Mouse (Mus musculus) lung, adult 2 months (tissue): Measurements from ENCODE around the gene Kif6.

Experiments
- CTCF ChIP-seq: fragments of 200-500 bp; IDR thresholded peaks from 2 replicates; pipeline ENCODE4 v1.5.1; 2011; ENCODE audit warnings: mild to moderate bottlenecking, low read length, control low read depth; ENCODE audit not compliant: insufficient read depth
- POLR2A ChIP-seq: fragments of 200-500 bp; IDR thresholded peaks from 2 replicates; pipeline ENCODE4 v1.6.1; 2011; ENCODE audit warnings: low read depth, mild to moderate bottlenecking, control low read depth, low read length, borderline replicate concordance; ENCODE audit errors: extremely low read depth

GRCm38 (mm10) chr17:49668296-49668695, 53.4 kb downstream of the Kif6 start:
- TF ChIP-seq CTCF (no peak), POLR2A (no peak)
